ENCODE assay signal across 17 mouse cellular contexts in the genomic region with DNA sequence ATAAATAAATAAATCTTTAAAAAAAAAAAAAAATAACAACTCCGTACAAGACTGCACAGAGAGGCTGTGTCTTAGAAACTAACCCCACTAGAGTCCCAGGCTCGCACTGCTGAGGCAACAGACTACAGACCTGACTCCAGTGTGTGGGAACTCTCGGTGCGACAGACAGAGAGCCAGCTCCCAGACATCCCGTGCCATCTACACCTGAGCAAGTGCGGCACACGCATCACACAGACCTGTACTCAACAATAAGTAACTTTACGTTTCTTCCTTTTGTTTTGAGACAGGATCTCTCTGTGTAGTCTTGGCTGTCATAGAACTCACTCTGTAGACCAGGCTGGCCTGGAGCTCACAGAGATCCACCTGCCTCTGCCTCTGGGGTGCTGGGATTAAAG. TPM values are rescaled to one million over a fixed set of nuclear protein-coding genes. Genes with fewer than 3 reads are reported as not detected.
DNase-seq lines count a peak whose midpoint lies in the region; ATAC-seq and TF ChIP-seq lines count a peak whose summit lies in the region.
"Had no signal": no experiment of that assay in that cellular context is flagged by ENCODE, and none has a peak within 500 bp of the region (broad histone marks: within the 10 kb centered on the region; RNA-seq: fewer than 3 reads in every experiment).

No protein-coding gene starts in this region.

- H3K4me3 ChIP-seq in erythroblast, embryonic 14.5 days (replicated peaks): peak overlapping the region; percentile 58
- peak overlapping the region; percentile 86 for H3K4me3 ChIP-seq in megakaryocyte, embryonic 14.5 days (replicated peaks)
- H3K4me3 ChIP-seq in MEL (ENCODE audit: control insufficient read depth in 1 of 2, insufficient read depth in 1 of 2, low read depth in 2 of 2, low read length in 2 of 2): no peak overlapping the region; a peak in 1 of 4 replicates
- peak overlapping the region; percentile 18; the same call in 1 of the 2 replicates for H3K4me3 ChIP-seq in liver, postnatal 0 days (ENCODE audit: low read depth, low read length)
- H3K4me3 ChIP-seq: embryonic facial prominence, embryonic 12.5 days; hindbrain, embryonic 12.5 days; layer of hippocampus, adult 2 months; left cerebral cortex, adult 2 months; lung, embryonic 15.5 days had no signal

- no peak for ATAC-seq in erythroblast, adult 5-6 weeks (replicated peaks; ENCODE audit: low FRiP score, poor library complexity, severe bottlenecking)
- ATAC-seq in megakaryocyte, adult 5-6 weeks (ENCODE audit: poor library complexity, severe bottlenecking): no peak
- no peak for ATAC-seq in liver, postnatal 0 days
- ATAC-seq: intestine, embryonic 16.5 days had no signal

- peak overlapping the region; percentile 45 for H3K27ac ChIP-seq in MEL (ENCODE audit: control insufficient read depth, low read depth, low read length)
- peak overlapping the region; percentile 80 for H3K27ac ChIP-seq in liver, postnatal 0 days (ENCODE audit: low read depth)
- H3K27ac ChIP-seq: embryonic facial prominence, embryonic 12.5 days; hindbrain, embryonic 12.5 days had no signal

- TF ChIP-seq RAD21 in MEL (IDR thresholded peaks at IDR 0.05; ENCODE audit: low read depth, low read length): no peak

- no peaks in the 10 kb centered on the region for H3K27me3 ChIP-seq in erythroblast, embryonic 14.5 days (ENCODE audit: control insufficient read depth)
- H3K27me3 ChIP-seq in megakaryocyte, embryonic 14.5 days (replicated peaks): no peaks in the 10 kb centered on the region
- no peaks in the 10 kb centered on the region for H3K27me3 ChIP-seq in MEL (ENCODE audit: control insufficient read depth in 1 of 2, insufficient read depth in 2 of 2, low read length in 2 of 2)
- no peaks in the 10 kb centered on the region for H3K27me3 ChIP-seq in liver, postnatal 0 days (ENCODE audit: insufficient read depth, low read length)
- H3K27me3 ChIP-seq: embryonic facial prominence, embryonic 12.5 days; hindbrain, embryonic 12.5 days; lung, embryonic 15.5 days had no signal

- no peak overlapping the region for H3K9ac ChIP-seq in MEL (ENCODE audit: control insufficient read depth, low read depth, low read length, poor library complexity, severe bottlenecking)
- no peak overlapping the region for H3K9ac ChIP-seq in liver, postnatal 0 days (replicated peaks)
- H3K9ac ChIP-seq: hindbrain, embryonic 12.5 days had no signal

- peak overlapping the region; percentile 65 for H3K4me2 ChIP-seq in liver, postnatal 0 days (ENCODE audit: low read depth, low read length)
- H3K4me2 ChIP-seq: embryonic facial prominence, embryonic 12.5 days; hindbrain, embryonic 12.5 days; lung, embryonic 15.5 days had no signal

- peaks cover 4% of the 10 kb centered on the region for H3K79me2 ChIP-seq in MEL (ENCODE audit: control insufficient read depth, insufficient read depth, low read length, poor library complexity)

- H3K4me1 ChIP-seq in erythroblast, embryonic 14.5 days (ENCODE audit: control insufficient read depth): peaks cover 99% of the 10 kb centered on the region
- peaks cover 87% of the 10 kb centered on the region for H3K4me1 ChIP-seq in megakaryocyte, embryonic 14.5 days
- H3K4me1 ChIP-seq in MEL (ENCODE audit: control insufficient read depth in 1 of 2, insufficient read depth in 2 of 2, low read length in 2 of 2): peaks cover 40 to 78% of the 10 kb centered on the region in 2 experiments
- H3K4me1 ChIP-seq in liver, postnatal 0 days (ENCODE audit: insufficient read depth): peaks cover 88% of the 10 kb centered on the region

- WGBS in liver, postnatal 0 days (ENCODE audit: insufficient replicate concordance): 74% methylated on average over 8 of the region's 8 CpGs

- TF ChIP-seq CTCF in MEL (IDR thresholded peaks at IDR 0.05 in 2 of 3, conservative IDR thresholded peaks at IDR 0.05 in 1 of 3; ENCODE audit: control insufficient read depth in 1 of 3, insufficient read depth in 1 of 3, low read depth in 2 of 3, low read length in 3 of 3, poor library complexity in 1 of 3, severe bottlenecking in 1 of 3): no peak
- no peak for TF ChIP-seq CTCF in liver, postnatal 0 days (IDR thresholded peaks at IDR 0.05; ENCODE audit: low read depth)

- no peaks in the 10 kb centered on the region for H3K9me3 ChIP-seq in erythroblast, embryonic 14.5 days (ENCODE audit: control insufficient read depth, low read length)
- H3K9me3 ChIP-seq in megakaryocyte, embryonic 14.5 days: no peaks in the 10 kb centered on the region
- H3K9me3 ChIP-seq in MEL (replicated peaks; ENCODE audit: insufficient read depth, low read length): no peaks in the 10 kb centered on the region
- no peaks in the 10 kb centered on the region for H3K9me3 ChIP-seq in liver, postnatal 0 days (ENCODE audit: low read length)
- H3K9me3 ChIP-seq: embryonic facial prominence, embryonic 12.5 days; hindbrain, embryonic 12.5 days; lung, embryonic 15.5 days had no signal

- no peak for TF ChIP-seq EP300 in MEL (IDR thresholded peaks at IDR 0.05; ENCODE audit: low read depth in 1 of 2, low read length in 2 of 2)
- no peak for TF ChIP-seq EP300 in liver, postnatal 0 days (IDR thresholded peaks at IDR 0.05; ENCODE audit: low read depth)

- TF ChIP-seq POLR2A in MEL (IDR thresholded peaks at IDR 0.05; ENCODE audit: control insufficient read depth in 1 of 2, insufficient read depth in 1 of 2, low read depth in 1 of 2, low read length in 2 of 2, poor library complexity in 1 of 2): no peak

- H3K36me3 ChIP-seq in erythroblast, embryonic 14.5 days (ENCODE audit: control insufficient read depth): peaks cover 68% of the 10 kb centered on the region
- H3K36me3 ChIP-seq in megakaryocyte, embryonic 14.5 days (replicated peaks; ENCODE audit: low read length): peaks cover 63% of the 10 kb centered on the region
- peaks cover 0 to 57% of the 10 kb centered on the region in 2 experiments; a peak in 2 of 4 replicates for H3K36me3 ChIP-seq in MEL (ENCODE audit: control insufficient read depth in 1 of 2, insufficient read depth in 2 of 2, low read length in 2 of 2)
- peaks cover 10% of the 10 kb centered on the region for H3K36me3 ChIP-seq in liver, postnatal 0 days (replicated peaks; ENCODE audit: insufficient read depth, low read length)

- DNase-seq in MEL (ENCODE audit: low read depth, low spot score): peak; percentile 52
- DNase-seq in liver, postnatal 0 days: no peak
- DNase-seq in c-Kit-positive CD71-positive TER-119-positive erythroid progenitor cells, embryonic 14.5 days (ENCODE audit: low spot score): no peak
- DNase-seq: cerebellum, adult 11-12 months; gastrocnemius, postnatal 10 days; heart, adult 18-20 months; retina, postnatal 1 day had no signal

RNA-seq across cellular contexts. Expression of gene Mob3a, which starts 4.4 kb away (rescaled TPM):
- 1.8 and 2.1 TPM in 2 replicates for polyA plus RNA-seq in erythroblast, embryonic 14.5 days (2012)
- 13.4 and 25.6 TPM in 2 replicates for total RNA-seq in erythroblast, adult 5-6 weeks (2015; ENCODE audit: low replicate concordance)
- total RNA-seq in erythroblast, adult 5-6 weeks (2017; ENCODE audit: low replicate concordance): 11.0 and 18.2 TPM in 2 replicates
- polyA plus RNA-seq in megakaryocyte, embryonic 14.5 days (2012; ENCODE audit: insufficient read depth, low replicate concordance): 61.8 and 135 TPM in 2 replicates
- 61.8 and 72.0 TPM in 2 replicates for total RNA-seq in megakaryocyte, adult 5-6 weeks (2015)
- total RNA-seq in megakaryocyte, adult 5-6 weeks (2017): 65.0 and 77.3 TPM in 2 replicates
- total RNA-seq in MEL (2012; rRNA removed): 38.3 and 38.7 TPM in 2 replicates
- 10 to 100 TPM in 1 of 2 experiments, not detected in 1; 63.4 TPM for polyA plus RNA-seq in MEL (2012; ENCODE audit: insufficient read depth in 1 of 2, insufficient read length in 2 of 2, low read depth in 1 of 2, low replicate concordance in 2 of 2, missing spikeins in 1 of 2)
- 14.7 and 17.3 TPM in 2 replicates for polyA plus RNA-seq in liver, postnatal 0 days (2015; fragmentation: Nextera tagmentation; extraction: Ambion mirVana)

RNA-seq across cellular contexts. Expression of gene Izumo4, which starts 4.6 kb away (rescaled TPM):
- polyA plus RNA-seq in erythroblast, embryonic 14.5 days (2012): 1.2 and 3.9 TPM in 2 replicates
- 8.6 and 9.8 TPM in 2 replicates for total RNA-seq in erythroblast, adult 5-6 weeks (2015; ENCODE audit: low replicate concordance)
- total RNA-seq in erythroblast, adult 5-6 weeks (2017; ENCODE audit: low replicate concordance): 1.3 and 2.2 TPM in 2 replicates
- 19.4 and 27.8 TPM in 2 replicates for polyA plus RNA-seq in megakaryocyte, embryonic 14.5 days (2012; ENCODE audit: insufficient read depth, low replicate concordance)
- total RNA-seq in megakaryocyte, adult 5-6 weeks (2015): 11.3 and 14.2 TPM in 2 replicates
- 4.4 and 6.6 TPM in 2 replicates for total RNA-seq in megakaryocyte, adult 5-6 weeks (2017)
- 1.0 and 1.5 TPM in 2 replicates for total RNA-seq in MEL (2012; rRNA removed)
- 1 to 10 TPM in 1 of 2 experiments, not detected in 1; 3.8 TPM for polyA plus RNA-seq in MEL (2012; ENCODE audit: insufficient read depth in 1 of 2, insufficient read length in 2 of 2, low read depth in 1 of 2, low replicate concordance in 2 of 2, missing spikeins in 1 of 2)
- polyA plus RNA-seq in liver, postnatal 0 days (2015; fragmentation: Nextera tagmentation; extraction: Ambion mirVana): 7.9 and 10.4 TPM in 2 replicates

RNA-seq across cellular contexts. Expression of gene Mknk2, which starts 19.5 kb away (rescaled TPM):
- 49.1 and 53.2 TPM in 2 replicates for polyA plus RNA-seq in erythroblast, embryonic 14.5 days (2012)
- total RNA-seq in erythroblast, adult 5-6 weeks (2015; ENCODE audit: low replicate concordance): 40.2 and 47.4 TPM in 2 replicates
- total RNA-seq in erythroblast, adult 5-6 weeks (2017; ENCODE audit: low replicate concordance): 28.4 and 40.8 TPM in 2 replicates
- 472 and 996 TPM in 2 replicates for polyA plus RNA-seq in megakaryocyte, embryonic 14.5 days (2012; ENCODE audit: insufficient read depth, low replicate concordance)
- total RNA-seq in megakaryocyte, adult 5-6 weeks (2015): 53.5 and 61.1 TPM in 2 replicates
- total RNA-seq in megakaryocyte, adult 5-6 weeks (2017): 63.3 and 74.8 TPM in 2 replicates
- 68.6 and 87.1 TPM in 2 replicates for total RNA-seq in MEL (2012; rRNA removed)
- polyA plus RNA-seq in MEL (2012; ENCODE audit: insufficient read depth in 1 of 2, insufficient read length in 2 of 2, low read depth in 1 of 2, low replicate concordance in 2 of 2, missing spikeins in 1 of 2): 100 to 1,000 TPM in 1 of 2 experiments, 10 to 100 TPM in 1; 47.4 to 184 TPM
- 45.8 and 46.1 TPM in 2 replicates for polyA plus RNA-seq in liver, postnatal 0 days (2015; fragmentation: Nextera tagmentation; extraction: Ambion mirVana)

RNA-seq across cellular contexts. Expression of gene Btbd2, which starts 40.5 kb away (rescaled TPM):
- 2.6 and 3.2 TPM in 2 replicates for polyA plus RNA-seq in erythroblast, embryonic 14.5 days (2012)
- 5.6 and 6.1 TPM in 2 replicates for total RNA-seq in erythroblast, adult 5-6 weeks (2015; ENCODE audit: low replicate concordance)
- 5.6 and 11.4 TPM in 2 replicates for total RNA-seq in erythroblast, adult 5-6 weeks (2017; ENCODE audit: low replicate concordance)
- polyA plus RNA-seq in megakaryocyte, embryonic 14.5 days (2012; ENCODE audit: insufficient read depth, low replicate concordance): 91.6 and 121 TPM in 2 replicates
- 8.4 and 10.3 TPM in 2 replicates for total RNA-seq in megakaryocyte, adult 5-6 weeks (2015)
- total RNA-seq in megakaryocyte, adult 5-6 weeks (2017): 16.5 and 30.1 TPM in 2 replicates
- 35.4 and 43.1 TPM in 2 replicates for total RNA-seq in MEL (2012; rRNA removed)
- polyA plus RNA-seq in MEL (2012; ENCODE audit: insufficient read depth in 1 of 2, insufficient read length in 2 of 2, low read depth in 1 of 2, low replicate concordance in 2 of 2, missing spikeins in 1 of 2): 10 to 100 TPM in 1 of 2 experiments, not detected in 1; 81.8 TPM
- 10.7 and 11.5 TPM in 2 replicates for polyA plus RNA-seq in liver, postnatal 0 days (2015; fragmentation: Nextera tagmentation; extraction: Ambion mirVana)

RNA-seq across cellular contexts. Expression of gene Ap3d1, which starts 44.7 kb away (rescaled TPM):
- 2.5 and 2.6 TPM in 2 replicates for polyA plus RNA-seq in erythroblast, embryonic 14.5 days (2012)
- total RNA-seq in erythroblast, adult 5-6 weeks (2015; ENCODE audit: low replicate concordance): 12.5 and 27.6 TPM in 2 replicates
- total RNA-seq in erythroblast, adult 5-6 weeks (2017; ENCODE audit: low replicate concordance): 25.9 and 30.5 TPM in 2 replicates
- 10.9 and 24.8 TPM in 2 replicates for polyA plus RNA-seq in megakaryocyte, embryonic 14.5 days (2012; ENCODE audit: insufficient read depth, low replicate concordance)
- total RNA-seq in megakaryocyte, adult 5-6 weeks (2015): 42.6 and 52.4 TPM in 2 replicates
- 48.6 and 62.0 TPM in 2 replicates for total RNA-seq in megakaryocyte, adult 5-6 weeks (2017)
- 29.6 and 32.7 TPM in 2 replicates for total RNA-seq in MEL (2012; rRNA removed)
- polyA plus RNA-seq in MEL (2012; ENCODE audit: insufficient read depth in 1 of 2, insufficient read length in 2 of 2, low read depth in 1 of 2, low replicate concordance in 2 of 2, missing spikeins in 1 of 2): 100 to 1,000 TPM in 1 of 2 experiments, 10 to 100 TPM in 1; 54.5 to 260 TPM
- polyA plus RNA-seq in liver, postnatal 0 days (2015; fragmentation: Nextera tagmentation; extraction: Ambion mirVana): 16.4 and 19.0 TPM in 2 replicates

Comparison
In these comparisons a context has a peak if more than half of its experiments do, and no peak if none do; other contexts are left out.
1. H3K4me3 ChIP-seq: peak in erythroblast, embryonic 14.5 days (single experiment), megakaryocyte, embryonic 14.5 days (single experiment) and liver, postnatal 0 days (single experiment); none in MEL (0 of 2).